21 mouse cellular contexts compared by ENCODE assay signal in genomic region chr7:12887585-12887984, GRCm38 (mm10). TPM values are rescaled to one million over a fixed set of nuclear protein-coding genes. Genes with fewer than 3 reads are reported as not detected.
"Had no signal": no experiment of that assay in that cellular context is flagged by ENCODE, and none has a peak within 500 bp of the region (broad histone marks: within the 10 kb centered on the region; RNA-seq: fewer than 3 reads in every experiment).

No protein-coding gene starts in this region.

- H3K27me3 ChIP-seq: kidney, embryonic 15.5 days; limb, embryonic 15.5 days; liver, embryonic 12.5 days; liver, embryonic 15.5 days; lung, embryonic 15.5 days; neural tube, embryonic 12.5 days; neural tube, embryonic 15.5 days had no signal

- H3K9me3 ChIP-seq: kidney, embryonic 15.5 days; limb, embryonic 15.5 days; liver, embryonic 12.5 days; liver, embryonic 15.5 days; lung, embryonic 15.5 days; neural tube, embryonic 12.5 days; neural tube, embryonic 15.5 days had no signal

- H3K4me1 ChIP-seq: kidney, embryonic 15.5 days; limb, embryonic 15.5 days; liver, embryonic 15.5 days; lung, embryonic 15.5 days; neural tube, embryonic 12.5 days had no signal

- H3K27ac ChIP-seq: kidney, embryonic 15.5 days; limb, embryonic 15.5 days; liver, embryonic 12.5 days; liver, embryonic 15.5 days; lung, embryonic 15.5 days; macrophage; neural tube, embryonic 12.5 days; neural tube, embryonic 15.5 days had no signal

- ATAC-seq: intestine, postnatal 0 days; liver, embryonic 12.5 days had no signal

- H3K4me3 ChIP-seq: kidney, embryonic 15.5 days; limb, embryonic 15.5 days; liver, embryonic 12.5 days; liver, embryonic 15.5 days; lung, embryonic 15.5 days; neural tube, embryonic 12.5 days; neural tube, embryonic 15.5 days had no signal

- DNase-seq: kidney, adult 8-10 months; kidney, postnatal 10 days; kidney, postnatal 4 days; lung, adult 18-20 months; lung, postnatal 10 days; midbrain, embryonic 14.5 days; right cerebral cortex, adult 18-20 months; right cerebral cortex, postnatal 14 days; right cerebral cortex, postnatal 4 days; thymus, adult 18-20 months; thymus, postnatal 36 days had no signal

- H3K9ac ChIP-seq: kidney, embryonic 15.5 days; limb, embryonic 15.5 days; liver, embryonic 12.5 days; liver, embryonic 15.5 days; lung, embryonic 15.5 days; neural tube, embryonic 12.5 days; neural tube, embryonic 15.5 days had no signal

- H3K4me2 ChIP-seq: kidney, embryonic 15.5 days; limb, embryonic 15.5 days; liver, embryonic 12.5 days; liver, embryonic 15.5 days; lung, embryonic 15.5 days; midbrain, embryonic 11.5 days; neural tube, embryonic 12.5 days; neural tube, embryonic 15.5 days had no signal

RNA-seq across cellular contexts. Expression of gene Rnf225, which starts 39.6 kb away (rescaled TPM):
- polyA plus RNA-seq: macrophage had no signal
